Mouse (Mus musculus) lung, postnatal 0 days (tissue): ENCODE results near the gene Nt5c. TPM values are rescaled to one million over a fixed set of nuclear protein-coding genes. Genes with fewer than 3 reads are reported as not detected.

Experiments used
- ATAC-seq: fragments of 200-750 bp; cut with Nextera tagmentation; 2 replicates; pipeline ENCODE4 v1.8.0; 2017; ENCODE audit warnings: moderate library complexity
- DNase-seq: peaks from one replicate; pipeline ENCODE4 v3.0.0-alpha.2; 2016; ENCODE audit warnings: low spot score
- H3K27ac ChIP-seq: fragments of 300-500 bp; sonication (generic); 2 replicates; pipeline ENCODE4 v1.5.1; 2014; ENCODE audit warnings: antibody characterized with exemption, mild to moderate bottlenecking, low read length, mixed read lengths
- H3K27me3 ChIP-seq: fragments of 300-500 bp; sonication (generic); replicated peaks from 2 replicates; pipeline ENCODE4 v1.6.1; 2014; ENCODE audit warnings: low read length, mixed read lengths; ENCODE audit not compliant: insufficient read depth
- H3K36me3 ChIP-seq: fragments of 300-500 bp; sonication (generic); 2 replicates; pipeline ENCODE4 v1.6.1; 2014; ENCODE audit warnings: low read length, mixed read lengths; ENCODE audit not compliant: insufficient read depth
- H3K4me1 ChIP-seq: fragments of 300-500 bp; sonication (generic); 2 replicates; pipeline ENCODE4 v1.6.1; 2014; ENCODE audit warnings: antibody characterized with exemption, low read depth, low read length, mixed read lengths; ENCODE audit not compliant: insufficient read depth
- H3K4me2 ChIP-seq: fragments of 300-500 bp; sonication (generic); replicated peaks from 2 replicates; pipeline ENCODE4 v1.6.1; 2014; ENCODE audit warnings: low read depth, mild to moderate bottlenecking, low read length, moderate library complexity, mixed read lengths
- H3K4me3 ChIP-seq: fragments of 300-500 bp; sonication (generic); 2 replicates; pipeline ENCODE4 v1.5.1; 2014; ENCODE audit warnings: low read depth, low read length
- H3K9ac ChIP-seq: fragments of 300-500 bp; sonication (generic); replicated peaks from 2 replicates; pipeline ENCODE4 v1.6.1; 2014; ENCODE audit warnings: low read depth, mild to moderate bottlenecking
- H3K9me3 ChIP-seq: fragments of 300-500 bp; sonication (generic); 2 replicates; pipeline ENCODE4 v1.6.1; 2016; ENCODE audit warnings: low read length, mixed read lengths
- CTCF ChIP-seq: IDR thresholded peaks from 2 replicates; pipeline ENCODE4 v1.5.1; 2016; ENCODE audit warnings: antibody characterized with exemption, mild to moderate bottlenecking
- EP300 ChIP-seq: IDR thresholded peaks from 2 replicates; pipeline ENCODE4 v1.6.1; 2016; ENCODE audit warnings: antibody characterized with exemption, mild to moderate bottlenecking, control low read depth
- WGBS: fragments of 180-500 bp; shearing (Covaris S2); extraction: QIAGEN DNeasy Blood & Tissue Kit; methylation state at CpG from one replicate; pipeline ENCODE4 v1.1.7; 2014; 5-methylcytosine and 5-hydroxymethylcytosine counted together
- polyA plus RNA-seq: library from polyadenylated mRNA; unstranded; fragments of >200 nt; fragmentation: Nextera tagmentation; extraction: Ambion mirVana; gene quantifications from 2 replicates; pipeline ENCODE4 v1.2.1, GENCODE M21; 2015

The Nt5c gene
- polyA plus RNA-seq, 1 experiment from 2014 or later: 109 TPM

GRCm38 (mm10) chr11:115453306-115453705 lies 38.4 kb downstream of the Nt5c start:
- H3K9ac ChIP-seq: no peak overlapping the region
- no peak for TF ChIP-seq EP300
- TF ChIP-seq CTCF: no peak
- no peaks in the 10 kb centered on the region for H3K9me3 ChIP-seq
- WGBS: 54% methylated on average over 4 of the region's 4 CpGs
- no peak overlapping the region for H3K4me2 ChIP-seq
- H3K27ac ChIP-seq: no peak overlapping the region
- no peak for DNase-seq
- no peak for ATAC-seq
- H3K27me3 ChIP-seq: no peaks in the 10 kb centered on the region
- no peak overlapping the region for H3K4me3 ChIP-seq
- H3K36me3 ChIP-seq: no peaks in the 10 kb centered on the region
- no peaks in the 10 kb centered on the region for H3K4me1 ChIP-seq

- H3K27me3 ChIP-seq: no peaks in the 10 kb centered on the region
- DNase-seq (no peak), ATAC-seq (no peak)
- TF ChIP-seq EP300: no peak
- no peak for TF ChIP-seq CTCF
- no peak overlapping the region for H3K4me2 ChIP-seq
- H3K9me3 ChIP-seq: no peaks in the 10 kb centered on the region
- H3K4me3 ChIP-seq: no peak overlapping the region
- H3K9ac ChIP-seq: no peak overlapping the region
- 80% methylated on average over 7 of the region's 7 CpGs for WGBS
- no peak overlapping the region for H3K27ac ChIP-seq
- H3K36me3 ChIP-seq: no peaks in the 10 kb centered on the region
- no peaks in the 10 kb centered on the region for H3K4me1 ChIP-seq
Observed at GRCm38 (mm10) chr11:115452281-115452860, 39.3 kb downstream of the Nt5c start.

GRCm38 (mm10) chr11:115451781-115452241 lies 39.9 kb downstream of the Nt5c start:
- no peak for ATAC-seq
- TF ChIP-seq EP300: no peak
- no peak for TF ChIP-seq CTCF
- no peaks in the 10 kb centered on the region for H3K36me3 ChIP-seq
- no peak overlapping the region for H3K9ac ChIP-seq
- no peak for DNase-seq
- WGBS: 75% methylated on average over 8 of the region's 8 CpGs
- H3K4me1 ChIP-seq: 0 out of 2 replicates have a peak, but pooled peaks cover 2% of the 10 kb centered on the region
- no peak overlapping the region for H3K27ac ChIP-seq
- no peak overlapping the region for H3K4me3 ChIP-seq
- H3K27me3 ChIP-seq: no peaks in the 10 kb centered on the region
- no peaks in the 10 kb centered on the region for H3K9me3 ChIP-seq
- H3K4me2 ChIP-seq: no peak overlapping the region

- TF ChIP-seq EP300 (no peak), CTCF (no peak)
- 0 out of 2 replicates have a peak, but pooled peaks cover 4% of the 10 kb centered on the region for H3K4me1 ChIP-seq
- no peak overlapping the region for H3K27ac ChIP-seq
- 84% methylated on average over 7 of the region's 7 CpGs for WGBS
- no peak overlapping the region for H3K4me3 ChIP-seq
- no peak for ATAC-seq
- H3K27me3 ChIP-seq: no peaks in the 10 kb centered on the region
- H3K4me2 ChIP-seq: no peak overlapping the region
- H3K9me3 ChIP-seq: no peaks in the 10 kb centered on the region
- no peak for DNase-seq
- H3K9ac ChIP-seq: no peak overlapping the region
- no peaks in the 10 kb centered on the region for H3K36me3 ChIP-seq
Observed at GRCm38 (mm10) chr11:115450176-115450575, 41.5 kb downstream of the Nt5c start.

DNA sequence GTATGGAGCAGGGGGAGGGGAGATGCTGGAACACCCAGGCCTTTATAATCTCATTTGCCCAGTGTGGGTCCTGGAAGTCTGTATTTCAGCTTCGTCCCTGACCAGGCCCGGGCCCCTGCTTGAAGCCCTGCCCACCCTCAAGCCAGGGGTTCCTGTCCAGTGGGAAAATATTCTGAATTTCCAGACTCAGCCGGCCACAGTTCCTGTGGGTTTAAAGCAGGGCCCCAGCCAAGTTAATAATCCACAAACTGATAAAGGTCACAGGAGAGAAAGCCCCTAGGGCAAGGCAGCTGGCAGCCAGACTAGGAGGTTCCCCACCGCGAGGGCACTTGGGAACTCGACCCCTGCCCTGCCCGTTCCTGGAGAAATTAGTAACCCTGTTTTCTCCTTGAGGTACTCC lies 42.7 kb downstream of the Nt5c start:
- WGBS: 57% methylated on average over 7 of the region's 7 CpGs
- Histone ChIP-seq H3K4me1 (0 out of 2 replicates have a peak, but pooled peaks cover 4% of the 10 kb centered on the region), H3K4me2 (no peak overlapping the region), H3K36me3 (no peaks in the 10 kb centered on the region), H3K9me3 (no peaks in the 10 kb centered on the region), H3K9ac (no peak overlapping the region), H3K27ac (no peak overlapping the region), H3K4me3 (no peak overlapping the region), H3K27me3 (no peaks in the 10 kb centered on the region)
- DNase-seq: no peak
- TF ChIP-seq EP300: no peak
- TF ChIP-seq CTCF: no peak
- no peak for ATAC-seq

GRCm38 (mm10) chr11:115448075-115448474 lies 43.6 kb downstream of the Nt5c start:
- no peak overlapping the region for H3K9ac ChIP-seq
- ATAC-seq (no peak), DNase-seq (no peak)
- no peak overlapping the region for H3K4me3 ChIP-seq
- H3K4me2 ChIP-seq: no peak overlapping the region
- no peak for TF ChIP-seq EP300
- TF ChIP-seq CTCF: no peak
- H3K9me3 ChIP-seq: no peaks in the 10 kb centered on the region
- H3K27me3 ChIP-seq: no peaks in the 10 kb centered on the region
- H3K4me1 ChIP-seq: 0 out of 2 replicates have a peak, but pooled peaks cover 4% of the 10 kb centered on the region
- no peak overlapping the region for H3K27ac ChIP-seq
- WGBS: 86% methylated on average over 16 of the region's 16 CpGs
- no peaks in the 10 kb centered on the region for H3K36me3 ChIP-seq
